Mouse (Mus musculus) kidney, adult 2 months (tissue): ENCODE data around the gene Mab21l3. TPM values are rescaled to one million over a fixed set of nuclear protein-coding genes. Genes with fewer than 3 reads are reported as not detected.

ENCODE experiments used
- DNase-seq: peaks from one replicate; pipeline ENCODE4 v3.0.0; 2021
- H3K27ac ChIP-seq: fragments of 200-500 bp; 2 replicates; pipeline ENCODE4 v1.5.1; 2012; ENCODE audit warnings: low read depth, low read length, control low read depth, inconsistent platforms; ENCODE audit not compliant: insufficient read depth
- H3K27me3 ChIP-seq: fragments of 200-500 bp; replicated peaks from 2 replicates; pipeline ENCODE4 v1.6.1; 2012; ENCODE audit warnings: mild to moderate bottlenecking, moderate library complexity, low read length, inconsistent platforms; ENCODE audit not compliant: control insufficient read depth, insufficient read depth
- H3K36me3 ChIP-seq: fragments of 200-500 bp; 2 replicates; pipeline ENCODE4 v1.6.1; 2012; ENCODE audit warnings: mild to moderate bottlenecking, moderate library complexity, low read length, inconsistent platforms; ENCODE audit not compliant: control insufficient read depth, insufficient read depth
- H3K4me1 ChIP-seq: fragments of 200-500 bp; 2 replicates; pipeline ENCODE4 v1.6.1; 2011; ENCODE audit warnings: low read length; ENCODE audit not compliant: control insufficient read depth, insufficient read depth
- H3K4me3 ChIP-seq: fragments of 200-500 bp; 2 replicates; pipeline ENCODE4 v1.5.1; 2011; ENCODE audit warnings: mild to moderate bottlenecking, low read depth, low read length, control low read depth; ENCODE audit not compliant: insufficient read depth
- CTCF ChIP-seq: fragments of 200-500 bp; conservative IDR thresholded peaks from 2 replicates; pipeline ENCODE4 v1.5.1; 2011; ENCODE audit warnings: low read depth, mild to moderate bottlenecking, control low read depth, low read length, moderate library complexity, mixed read lengths; ENCODE audit not compliant: insufficient read depth, insufficient read length
- POLR2A ChIP-seq: fragments of 200-500 bp; IDR thresholded peaks from one replicate; pipeline ENCODE4 v1.6.1; 2011; ENCODE audit warnings: low read depth, low read length, control low read depth
- WGBS: fragments of 180-500 bp; shearing (Covaris S2); methylation state at CpG from one replicate; pipeline ENCODE4 v1.1.7; 2018; 5-methylcytosine and 5-hydroxymethylcytosine counted together
- polyA plus RNA-seq: library from polyadenylated mRNA; depleted of rRNA; stranded (reverse); fragments of >200 nt; gene quantifications from 2 replicates; pipeline ENCODE4 v1.2.3, GENCODE M21; 2012

Gene Mab21l3
- polyA plus RNA-seq, 1 experiment, result 1.8 TPM

- H3K4me3 ChIP-seq, result no peak overlapping the region
- TF ChIP-seq CTCF (no peak), POLR2A (no peak)
- no peak overlapping the region for H3K27ac ChIP-seq
- 66% methylated on average over 4 of the region's 4 CpGs for WGBS
- DNase-seq, result no peak
- H3K4me1 ChIP-seq, result 0 out of 2 replicates have a peak, but pooled peaks cover 2% of the 10 kb centered on the region
- H3K27me3 ChIP-seq, result no peaks in the 10 kb centered on the region
- no peaks in the 10 kb centered on the region for H3K36me3 ChIP-seq
Observed at GRCm38 (mm10) chr3:101811931-101812330, 36.8 kb downstream of the Mab21l3 start.

DNA sequence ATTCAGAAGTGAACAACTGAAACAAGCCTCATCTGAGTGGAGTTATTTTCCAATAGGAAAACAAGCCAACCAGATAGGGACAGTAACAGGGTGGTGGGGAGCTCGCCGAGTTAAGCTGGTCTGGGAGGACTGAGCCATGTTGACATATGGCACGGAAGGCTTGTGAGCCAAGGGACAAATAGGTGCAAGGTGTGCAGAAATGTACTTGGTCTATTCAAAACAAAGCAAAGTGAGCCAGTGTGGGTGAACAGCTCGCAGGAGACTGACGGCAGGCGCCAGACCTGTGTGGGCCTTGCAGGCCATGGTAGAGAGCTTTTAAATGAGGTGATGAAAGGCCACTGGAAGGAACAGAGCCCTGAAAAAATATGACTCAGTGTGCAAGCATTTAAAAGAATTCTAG is 41.1 kb downstream of the Mab21l3 start:
- no peaks in the 10 kb centered on the region for H3K36me3 ChIP-seq
- 96% methylated on average over 6 of the region's 6 CpGs for WGBS
- TF ChIP-seq POLR2A, result no peak
- no peak overlapping the region for H3K27ac ChIP-seq
- peaks cover 19% of the 10 kb centered on the region for H3K4me1 ChIP-seq
- no peak overlapping the region for H3K4me3 ChIP-seq
- DNase-seq, result no peak
- no peaks in the 10 kb centered on the region for H3K27me3 ChIP-seq

- H3K27ac ChIP-seq, result no peak overlapping the region
- H3K4me3 ChIP-seq, result no peak overlapping the region
- TF ChIP-seq POLR2A (no peak), CTCF (no peak)
- H3K4me1 ChIP-seq, result peaks cover 22% of the 10 kb centered on the region
- no peak for DNase-seq
- WGBS, result 54% methylated on average over 4 of the region's 4 CpGs
- no peaks in the 10 kb centered on the region for H3K36me3 ChIP-seq
- H3K27me3 ChIP-seq, result no peaks in the 10 kb centered on the region
Observed at GRCm38 (mm10) chr3:101806941-101807340, 41.8 kb downstream of the Mab21l3 start.

GRCm38 (mm10) chr3:101806149-101806548 is 42.6 kb downstream of the Mab21l3 start:
- Histone ChIP-seq H3K27me3 (no peaks in the 10 kb centered on the region), H3K4me1 (peaks cover 24% of the 10 kb centered on the region), H3K36me3 (no peaks in the 10 kb centered on the region), H3K4me3 (peak overlapping the region; percentile 8; the same call in 1 of the 2 replicates), H3K27ac (peak overlapping the region; percentile 95)
- TF ChIP-seq CTCF (peak; percentile 93), POLR2A (peak; percentile 29)
- WGBS, result 7% methylated on average over 16 of the region's 16 CpGs
- DNase-seq, result peak; percentile 95

DNA sequence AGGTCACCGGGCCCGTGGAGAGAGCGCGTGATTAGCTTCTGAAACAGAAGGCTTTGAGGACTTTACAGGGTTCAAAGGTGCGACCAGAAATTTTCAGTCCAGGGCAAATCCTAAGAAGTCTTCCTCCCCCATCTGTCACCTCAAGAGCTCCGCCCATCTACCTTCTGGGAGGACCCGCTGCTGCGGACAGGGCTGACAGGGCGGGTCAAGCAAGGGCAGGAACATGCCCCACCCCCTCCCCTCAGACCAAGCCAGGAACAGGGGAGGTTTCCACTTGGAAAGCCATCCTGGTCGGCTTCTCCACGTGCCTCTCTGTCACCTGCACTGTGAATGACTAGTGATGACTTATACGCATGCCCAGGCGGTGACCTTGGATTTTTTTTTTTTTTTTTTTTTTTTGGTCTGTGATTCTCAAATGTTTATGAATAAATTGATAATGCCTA is 43.2 kb downstream of the Mab21l3 start:
- peaks cover 25% of the 10 kb centered on the region for H3K4me1 ChIP-seq
- H3K4me3 ChIP-seq, result no peak overlapping the region
- no peaks in the 10 kb centered on the region for H3K36me3 ChIP-seq
- H3K27ac ChIP-seq, result peak overlapping the region; percentile 95
- TF ChIP-seq POLR2A, result no peak
- no peak for TF ChIP-seq CTCF
- H3K27me3 ChIP-seq, result no peaks in the 10 kb centered on the region
- WGBS, result 26% methylated on average over 13 of the region's 13 CpGs
- peak; percentile 96 for DNase-seq

DNA sequence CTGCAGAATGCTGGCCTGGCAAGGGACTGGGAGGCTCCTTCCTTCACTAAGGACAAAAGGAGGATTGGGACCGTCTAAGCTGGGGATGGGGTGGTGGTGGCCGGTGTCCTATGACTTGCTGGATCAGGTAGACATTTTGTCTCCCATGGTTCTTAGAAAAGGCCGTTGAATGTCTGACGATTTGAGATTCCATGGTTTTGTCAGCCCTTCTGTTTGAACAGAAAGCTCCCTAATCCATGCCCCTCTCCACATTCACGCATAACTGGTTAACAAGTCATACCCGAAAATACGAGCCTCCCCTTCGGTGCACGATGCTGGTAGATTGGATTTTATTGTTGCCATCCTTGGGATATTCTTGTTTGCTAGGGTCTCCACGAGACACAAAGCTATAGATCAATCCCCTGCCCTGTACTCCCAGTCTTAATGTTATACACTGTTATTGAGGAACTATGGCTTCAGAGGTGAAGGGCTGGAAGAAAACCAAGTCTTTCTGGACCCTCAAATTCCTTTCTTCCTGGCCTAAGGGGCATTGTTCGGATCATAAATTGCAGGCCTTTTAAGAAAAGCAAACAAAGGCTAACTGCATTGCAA is 43.7 kb downstream of the Mab21l3 start:
- no peaks in the 10 kb centered on the region for H3K36me3 ChIP-seq
- TF ChIP-seq POLR2A (no peak), CTCF (no peak)
- no peak for DNase-seq
- H3K4me1 ChIP-seq, result peaks cover 25% of the 10 kb centered on the region
- H3K4me3 ChIP-seq, result no peak overlapping the region
- WGBS, result 49% methylated on average over 11 of the region's 11 CpGs
- no peaks in the 10 kb centered on the region for H3K27me3 ChIP-seq
- H3K27ac ChIP-seq, result peak overlapping the region; percentile 98

DNA sequence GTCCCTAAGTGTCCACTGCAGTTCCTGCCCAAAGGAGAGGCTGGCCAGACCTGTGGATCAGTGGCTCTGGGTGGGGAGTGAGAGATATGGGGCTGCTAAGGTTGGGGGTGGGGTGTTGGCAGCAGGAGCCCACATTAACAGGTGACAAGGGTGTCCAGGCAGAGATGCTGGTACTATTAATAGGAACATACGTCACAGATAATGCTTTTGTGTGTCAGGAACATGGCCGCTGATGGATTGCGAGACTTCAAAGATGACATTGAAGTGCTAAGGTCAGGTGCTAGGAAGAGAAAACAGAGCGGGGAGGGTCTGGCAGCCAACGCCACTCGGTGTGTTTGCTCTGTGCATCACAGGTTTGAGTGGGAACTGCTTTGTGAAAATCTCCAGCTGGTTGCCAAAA is 44.4 kb downstream of the Mab21l3 start:
- H3K27ac ChIP-seq, result peak overlapping the region; percentile 98
- H3K4me3 ChIP-seq, result no peak overlapping the region
- no peaks in the 10 kb centered on the region for H3K36me3 ChIP-seq
- H3K4me1 ChIP-seq, result peaks cover 30% of the 10 kb centered on the region
- no peak for DNase-seq
- WGBS, result 81% methylated on average over 6 of the region's 6 CpGs
- no peaks in the 10 kb centered on the region for H3K27me3 ChIP-seq
- no peak for TF ChIP-seq CTCF
- no peak for TF ChIP-seq POLR2A

DNA sequence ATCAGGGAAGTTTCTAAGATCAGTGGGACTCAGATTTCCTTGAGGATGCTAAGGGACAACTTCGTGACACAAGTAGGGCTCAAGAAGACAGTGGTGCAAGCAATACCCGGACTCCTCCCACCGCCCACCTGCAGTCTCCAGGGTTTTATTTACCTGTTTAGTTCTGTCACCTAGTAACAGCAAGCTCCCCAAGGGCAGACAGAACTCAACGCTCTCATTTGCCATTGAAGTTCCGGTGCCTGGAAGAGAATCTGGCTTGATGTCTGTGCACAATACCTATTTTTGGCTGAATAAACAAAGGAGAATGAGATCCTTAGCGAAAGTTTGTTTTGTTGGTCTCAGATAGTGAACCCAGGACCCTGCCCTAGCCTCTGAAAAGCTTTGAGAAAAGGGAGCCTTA is 45.0 kb downstream of the Mab21l3 start:
- Histone ChIP-seq H3K27me3 (no peaks in the 10 kb centered on the region), H3K36me3 (no peaks in the 10 kb centered on the region), H3K4me1 (peaks cover 30% of the 10 kb centered on the region), H3K4me3 (no peak overlapping the region), H3K27ac (no peak overlapping the region; the same call in 1 of the 2 replicates)
- whole genome bisulfite sequencing, result 75% methylated on average over 6 of the region's 6 CpGs
- DNase-seq, result no peak
- TF ChIP-seq CTCF (no peak), POLR2A (no peak)
